Mouse (Mus musculus): ENCODE results near the gene Phf21a.

GRCm38 (mm10) chr2:92125330-92125729 is 32.4 kb downstream of the Phf21a start:
- TF ChIP-seq CTCF (IDR thresholded peaks at IDR 0.05; ENCODE audit: extremely low read depth, insufficient read depth, insufficient read length, insufficient replicate concordance) (no peak), POLR2A (IDR thresholded peaks at IDR 0.05; ENCODE audit: low read depth, low read length) (no peak)

Measured in spleen, adult 2 months (tissue).